Mouse (Mus musculus) liver, postnatal 0 days (tissue): Measurements from ENCODE around the gene Sox5.

Experiments
- CTCF ChIP-seq: sonication (generic); IDR thresholded peaks from 2 replicates; pipeline ENCODE4 v1.5.1; 2016; ENCODE audit warnings: antibody characterized with exemption, low read depth
- EP300 ChIP-seq: IDR thresholded peaks from 2 replicates; pipeline ENCODE4 v1.6.1; 2016; ENCODE audit warnings: antibody characterized with exemption, low read depth, mild to moderate bottlenecking

DNA sequence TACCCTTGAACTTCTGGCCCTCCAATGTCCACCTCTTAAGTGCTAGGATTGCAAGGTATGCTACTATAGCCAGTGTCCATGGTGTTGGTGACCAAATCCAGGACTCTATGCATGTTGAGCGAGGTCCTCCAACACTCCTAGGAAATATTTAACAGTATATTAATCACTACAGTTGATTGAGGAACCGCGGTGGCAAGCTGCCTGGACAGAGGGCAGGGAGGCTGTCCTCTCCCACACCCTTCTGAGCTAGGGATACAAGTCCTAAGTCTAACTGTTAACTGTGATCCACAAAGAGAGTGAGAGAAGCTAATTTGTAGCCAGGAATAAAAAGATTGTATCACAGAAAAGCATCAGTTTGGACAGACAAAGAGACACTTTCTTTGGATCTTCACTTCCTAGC is 373.7 kb downstream of the Sox5 start:
- TF ChIP-seq CTCF (no peak), EP300 (no peak)
